Mouse (Mus musculus) spleen, postnatal 14 days (tissue): ENCODE measurements around the gene Hspa1a.
"Not testable (repeated sequence)": the region's sequence is repeated elsewhere in the genome, so short reads cannot be mapped to it uniquely, and the experiment has no call there.

Experiments
- DNase-seq, 2 experiments: peaks; one replicate each; pipeline ENCODE4 v3.0.0; 2021 to 2022; ENCODE audit warnings: low spot score in 2 of 2

The Hspa1a gene

DNA sequence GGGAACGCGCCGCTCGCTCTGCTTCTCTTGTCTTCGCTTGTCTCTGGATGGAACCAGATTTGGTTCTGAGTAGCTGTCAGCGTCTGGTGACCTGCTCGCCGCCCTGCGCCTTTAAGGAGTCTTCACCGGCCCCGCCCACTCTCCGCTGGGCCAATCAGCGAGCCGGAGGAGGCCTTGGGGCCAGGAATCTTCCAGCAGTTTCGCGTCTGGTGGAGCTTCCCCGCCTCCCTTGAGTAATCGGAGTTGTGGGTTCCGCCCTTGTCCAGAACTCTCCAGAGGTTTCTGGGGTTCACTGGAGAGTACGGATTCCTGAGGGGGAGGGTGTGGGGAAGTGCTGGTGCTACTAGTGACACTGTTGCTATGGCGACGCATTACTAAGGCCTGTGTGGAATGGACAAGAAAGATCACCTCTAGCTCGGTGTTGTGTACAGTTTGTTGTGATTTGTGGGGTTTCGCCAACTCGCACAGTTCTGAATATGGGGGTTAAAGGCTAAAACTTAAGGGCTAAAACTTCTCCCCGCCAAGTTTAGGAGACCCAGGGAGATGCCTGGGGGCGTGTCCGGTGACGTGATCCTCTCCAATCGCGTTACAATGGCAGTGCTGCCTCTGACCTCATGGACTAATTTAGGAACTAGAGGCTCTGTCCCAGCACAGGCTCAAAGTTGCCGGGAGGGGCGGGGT lies at the start of gene Hspa1a, which contains the start of gene Hspa1l:
TSS of gene Hspa1a (minus strand) at position 88 of the 681 bp plus-strand sequence.
TSS of gene Hspa1l (plus strand) at position 635 of the 681 bp plus-strand sequence.
- DNase-seq: peak; percentile 24 to 39

- DNase-seq: peak; percentile 75 to 89
Observed at GRCm38 (mm10) chr17:35021163-35021808, 49.3 kb upstream of the Hspa1a start.

DNA sequence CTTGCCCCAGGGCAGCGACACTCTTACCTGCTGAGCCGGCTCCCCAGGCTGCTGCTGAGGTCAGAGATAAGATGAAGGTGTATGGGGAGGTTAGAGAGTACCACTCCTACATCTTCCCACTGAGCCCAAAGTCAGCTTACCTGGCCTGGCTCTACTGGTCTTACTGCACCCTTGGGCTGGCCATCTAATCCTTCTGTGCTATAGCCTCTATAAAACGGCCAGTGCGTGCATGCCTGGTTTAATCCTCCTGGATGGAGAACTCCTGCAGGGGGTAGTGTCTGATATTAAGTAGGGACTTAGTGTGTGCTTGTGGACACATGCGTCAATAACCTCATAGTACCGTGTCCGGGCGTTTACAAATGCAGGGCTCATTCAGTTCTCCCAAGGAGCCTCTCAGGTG lies 48.6 kb upstream of the Hspa1a start:
- DNase-seq: no peak

DNA sequence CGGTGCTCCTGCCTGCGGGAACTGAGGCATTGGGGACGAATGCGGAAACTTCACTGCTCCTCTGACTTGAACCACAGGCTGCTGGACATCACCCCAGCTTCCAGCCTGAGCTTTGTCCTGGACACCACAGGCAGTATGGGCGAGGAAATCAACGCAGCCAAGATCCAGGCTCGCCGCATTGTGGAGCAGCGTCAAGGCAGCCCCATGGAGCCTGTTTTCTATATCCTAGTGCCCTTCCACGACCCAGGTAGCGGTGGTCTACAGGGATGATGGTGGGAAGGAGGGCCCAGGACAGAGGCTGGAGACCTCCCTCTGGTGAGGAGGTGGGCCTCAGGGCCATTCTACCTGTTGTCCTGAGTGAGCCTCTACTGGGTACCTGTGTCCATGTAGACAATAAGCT lies 47.9 kb upstream of the Hspa1a start:
- no peak for DNase-seq

DNA sequence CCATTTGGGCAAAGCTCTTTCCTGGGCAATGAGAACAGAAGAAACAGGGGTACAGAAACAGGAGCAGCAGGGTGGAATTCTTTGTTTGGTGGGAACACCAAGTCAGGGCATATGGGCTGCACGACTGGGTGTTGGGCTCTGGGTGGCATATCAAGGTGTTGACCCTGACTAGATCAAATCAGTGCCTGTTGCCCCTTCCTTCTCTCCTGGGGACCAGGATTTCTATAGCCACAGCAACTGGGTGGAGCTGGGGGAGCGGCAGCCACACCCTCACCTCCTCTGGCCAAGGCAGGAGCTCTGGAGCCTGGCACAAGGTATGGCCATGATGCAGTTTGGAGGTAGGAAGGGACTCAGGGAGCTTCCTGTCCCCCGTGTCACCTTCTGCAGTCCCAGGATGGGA lies 46.2 kb upstream of the Hspa1a start:
- DNase-seq: no peak

DNA sequence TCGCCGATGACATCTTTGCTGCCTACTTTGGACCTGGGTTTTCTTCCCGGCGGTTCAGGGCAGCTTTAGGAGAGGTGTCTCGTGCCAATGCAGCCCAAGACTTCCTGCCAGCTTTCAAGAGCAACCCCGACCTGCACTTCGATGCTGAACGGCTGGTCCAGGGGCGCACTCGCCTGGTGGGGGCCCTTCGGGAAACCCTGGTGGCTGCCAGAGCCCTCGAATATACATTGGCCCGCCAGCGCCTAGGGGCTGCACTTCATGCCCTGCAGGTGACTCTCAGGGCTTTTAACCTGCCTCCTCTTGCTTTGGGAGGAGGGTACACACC lies 45.7 kb upstream of the Hspa1a start:
- DNase-seq: no peak

GRCm38 (mm10) chr17:35016791-35017705 lies 45.1 kb upstream of the Hspa1a start:
- DNase-seq: no peak

DNA sequence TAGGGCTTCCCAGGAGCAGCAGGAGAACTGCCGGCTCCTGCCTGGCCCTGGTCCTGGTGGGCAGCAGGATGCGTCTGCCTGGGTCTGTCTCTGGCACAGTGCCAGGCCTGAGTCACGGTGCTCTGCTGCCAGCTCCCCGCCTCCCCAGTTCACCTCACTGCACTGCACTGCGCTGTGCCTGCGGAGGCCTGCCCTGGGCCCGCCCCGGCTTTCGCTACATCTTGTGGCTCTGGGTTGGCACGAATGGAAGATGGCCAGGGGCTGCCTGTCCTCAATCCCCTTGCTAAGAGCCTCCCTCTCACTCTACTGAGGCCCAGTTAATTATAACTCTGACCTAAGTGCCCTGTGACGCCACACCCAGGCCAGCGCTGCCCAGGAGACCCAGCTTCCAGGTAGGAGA lies 44.4 kb upstream of the Hspa1a start, which contains the start of gene Vwa7:
TSS of gene Vwa7 (plus strand) at position 204 of the 400 bp plus-strand sequence.
- DNase-seq: no peak

GRCm38 (mm10) chr17:35015296-35015695 lies 43.3 kb upstream of the Hspa1a start:
- DNase-seq: no peak

DNA sequence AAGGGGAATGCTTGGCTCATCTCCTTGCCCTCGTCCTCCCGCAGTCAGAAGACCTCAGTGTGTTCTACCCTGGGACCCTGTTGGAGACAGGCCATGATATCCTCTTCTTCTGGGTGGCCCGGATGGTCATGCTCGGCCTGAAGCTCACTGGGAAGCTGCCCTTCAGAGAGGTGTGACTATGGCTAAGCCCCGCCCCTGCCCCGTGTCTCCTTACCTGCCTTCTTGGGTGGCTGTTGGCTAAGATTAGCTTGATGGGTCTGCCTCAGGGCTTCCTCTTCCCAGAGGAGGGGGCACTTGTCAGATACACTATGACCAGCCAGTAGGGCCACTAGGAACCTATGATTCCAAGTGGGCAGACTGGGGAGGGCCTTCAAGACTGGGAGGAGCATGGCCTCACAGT lies 41.3 kb upstream of the Hspa1a start:
- DNase-seq: no peak

GRCm38 (mm10) chr17:35012430-35012829 lies 40.5 kb upstream of the Hspa1a start:
- no peak for DNase-seq

DNA sequence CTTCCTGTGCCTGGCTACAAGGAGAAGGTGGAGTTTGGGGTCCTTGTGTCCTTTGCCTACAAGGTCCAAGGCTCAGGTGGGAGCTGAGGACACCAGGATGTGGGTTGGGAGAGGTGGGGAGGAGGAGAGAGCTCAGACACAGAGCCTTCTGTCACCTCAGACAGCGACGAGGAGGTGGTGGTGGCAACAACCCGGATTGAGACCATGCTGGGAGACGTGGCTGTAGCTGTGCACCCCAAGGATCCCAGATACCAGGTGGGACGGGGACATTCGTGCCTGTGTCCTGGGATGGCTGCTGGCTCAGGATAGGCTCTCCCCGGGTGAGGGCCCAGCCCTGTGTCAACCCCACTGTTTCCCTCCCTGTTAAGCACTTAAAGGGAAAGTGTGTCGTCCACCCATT lies 39.5 kb upstream of the Hspa1a start:
- no peak for DNase-seq

DNA sequence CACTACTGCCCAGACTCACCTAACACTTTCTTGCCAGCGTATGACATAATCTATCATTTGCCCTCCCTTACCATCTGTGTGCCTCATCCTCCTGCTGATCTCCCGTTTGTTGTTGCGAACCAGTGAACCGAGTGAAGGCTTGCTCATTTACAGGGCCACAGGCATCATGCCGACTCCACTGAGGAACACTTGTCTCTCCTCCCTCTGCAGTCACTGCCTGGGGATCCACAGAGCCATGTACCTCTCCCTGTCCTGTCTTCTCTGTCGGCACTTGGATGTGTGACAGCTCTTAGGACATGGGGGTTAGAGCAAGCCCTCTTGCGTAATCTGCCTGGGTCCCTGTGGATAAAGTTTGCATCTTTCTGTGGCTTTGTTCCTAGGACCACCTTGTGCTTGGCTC lies 37.6 kb upstream of the Hspa1a start:
- no peak for DNase-seq

DNA sequence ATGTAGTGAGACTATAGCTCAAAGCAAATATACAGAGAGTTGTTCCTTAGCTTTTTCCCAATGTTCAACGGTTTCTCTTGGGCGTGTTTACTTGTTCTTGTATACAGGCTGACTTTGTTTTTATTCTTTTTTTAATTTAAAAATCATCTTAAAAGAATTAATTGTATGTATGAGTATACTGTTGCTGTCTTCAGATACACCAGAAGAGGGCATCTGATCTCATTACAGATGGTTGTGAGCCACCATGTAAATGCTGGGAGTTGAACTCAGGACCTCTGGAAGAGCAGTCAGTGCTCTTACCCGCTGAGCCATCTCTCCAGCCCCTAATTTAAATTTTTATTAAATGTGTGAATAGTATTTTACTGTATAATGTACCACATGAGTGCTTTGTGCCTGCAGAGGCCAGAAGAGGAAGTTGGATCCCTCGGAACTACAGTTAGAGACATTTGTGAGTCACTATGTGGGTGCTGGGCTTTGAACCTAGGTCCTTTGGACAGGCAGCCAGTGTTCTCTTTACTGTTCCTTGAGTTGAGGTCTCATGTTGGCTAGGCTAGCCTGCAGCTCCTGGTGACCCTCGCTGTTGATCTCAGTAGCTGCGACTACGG lies 35.5 kb upstream of the Hspa1a start:
- no peak for DNase-seq

GRCm38 (mm10) chr17:35005902-35006301 lies 33.9 kb upstream of the Hspa1a start:
- not testable (repeated sequence) for DNase-seq

- no peak for DNase-seq
Observed at GRCm38 (mm10) chr17:35005158-35005557, 33.2 kb upstream of the Hspa1a start.

DNA sequence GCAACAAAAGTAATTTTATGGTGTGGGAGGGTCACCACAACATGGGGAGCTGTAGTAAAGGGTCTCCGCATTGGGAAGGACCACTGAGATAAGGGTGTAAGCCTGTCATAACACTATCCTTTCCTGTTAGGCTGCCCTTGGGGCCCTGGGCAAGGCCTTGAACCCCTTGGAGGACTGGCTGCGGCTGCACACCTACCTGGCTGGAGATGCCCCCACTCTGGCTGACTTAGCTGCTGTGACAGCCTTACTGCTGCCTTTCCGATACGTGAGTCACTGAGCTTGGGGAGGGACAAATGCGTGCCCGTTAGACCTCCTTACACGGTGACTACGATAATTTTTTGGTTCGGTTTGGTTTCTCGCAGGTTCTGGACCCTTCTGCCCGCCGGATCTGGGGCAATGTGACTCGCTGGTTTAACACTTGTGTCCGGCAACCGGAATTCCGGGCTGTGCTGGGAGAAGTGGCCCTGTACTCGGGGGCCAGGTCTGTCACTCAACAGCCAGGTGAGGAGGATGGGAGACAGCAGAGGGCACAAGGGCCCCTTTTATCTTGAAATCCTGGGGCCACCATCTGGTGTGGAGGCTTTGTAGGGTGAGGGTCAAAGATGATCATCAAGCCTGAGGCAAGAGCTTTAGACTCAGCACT lies 32.2 kb upstream of the Hspa1a start:
- no peak for DNase-seq

GRCm38 (mm10) chr17:35003022-35003838 lies 31.3 kb upstream of the Hspa1a start:
- DNase-seq: no peak

- DNase-seq: no peak
Observed at GRCm38 (mm10) chr17:35002153-35002865, 30.4 kb upstream of the Hspa1a start.
